In the genomic region with DNA sequence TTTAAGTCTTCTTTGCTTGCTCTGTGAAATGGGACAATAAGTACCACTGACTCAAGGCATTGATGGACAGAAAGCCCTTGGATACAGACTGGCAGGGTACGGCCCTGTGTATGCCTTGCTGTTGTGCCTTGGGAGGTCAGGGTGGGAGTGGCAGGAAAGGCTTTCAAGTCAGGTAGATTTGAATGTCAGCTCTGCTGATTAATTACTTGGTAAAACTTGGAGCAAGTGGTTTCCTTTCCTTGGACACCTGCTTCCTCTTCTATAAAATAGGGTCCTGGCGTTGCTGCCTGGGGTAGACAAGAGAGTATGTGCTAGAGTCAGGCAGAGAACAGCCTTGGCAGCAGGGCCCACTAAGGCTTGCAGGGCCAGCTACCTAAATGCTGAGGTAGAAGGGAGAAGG, we compare ENCODE assay signal across 19 mouse cellular contexts.
DNase-seq lines count a peak whose midpoint lies in the region; ATAC-seq and TF ChIP-seq lines count a peak whose summit lies in the region.
"Had no signal": no experiment of that assay in that cellular context is flagged by ENCODE, and none has a peak within 500 bp of the region (broad histone marks: within the 10 kb centered on the region; RNA-seq: fewer than 3 reads in every experiment).

No protein-coding gene starts in this region.

- intact Hi-C loops in gastrocnemius, adult 2 months (cut with DNase I) = no loop called here
- intact Hi-C loops in gastrocnemius, postnatal 14 days (cut with DNase I; ENCODE audit: low total_unique reads) = no loop called here

- 72% methylated on average over 2 of the region's 2 CpGs for WGBS in kidney, adult 2 months
- 71% methylated on average over 2 of the region's 2 CpGs for WGBS in kidney, embryonic 14.5 days

- no peaks in the 10 kb centered on the region for H3K36me3 ChIP-seq in kidney, adult 2 months (ENCODE audit: control insufficient read depth, insufficient read depth, low read length)
- no peaks in the 10 kb centered on the region for H3K36me3 ChIP-seq in kidney, embryonic 14.5 days (ENCODE audit: control insufficient read depth, insufficient read depth, low read length)
- H3K36me3 ChIP-seq: embryonic facial prominence, embryonic 12.5 days; hindbrain, embryonic 13.5 days; lung, embryonic 15.5 days had no signal

- no peaks in the 10 kb centered on the region for H3K9me3 ChIP-seq in kidney, embryonic 14.5 days (ENCODE audit: control insufficient read depth, low read length)
- H3K9me3 ChIP-seq: embryonic facial prominence, embryonic 12.5 days; hindbrain, embryonic 13.5 days; lung, embryonic 15.5 days had no signal

- TF ChIP-seq POLR2A in kidney, adult 2 months (IDR thresholded peaks at IDR 0.05; ENCODE audit: low read depth, low read length) = no peak

- no peak for ATAC-seq in kidney, embryonic 14.5 days (ENCODE audit: low FRiP score, low TSS enrichment)
- ATAC-seq: intestine, embryonic 16.5 days; Patski had no signal

- no peak for DNase-seq in gastrocnemius, adult 2 months
- no peak for DNase-seq in gastrocnemius, postnatal 14 days
- peak; percentile 70 for DNase-seq in kidney, adult 2 months
- peak; percentile 51 for DNase-seq in 416B (ENCODE audit: low read depth)
- DNase-seq in kidney, postnatal 36 days = peak; percentile 34 to 56
- no peak for DNase-seq in frontal cortex, postnatal 14 days (ENCODE audit: low spot score in 2 of 2)
- DNase-seq in ovary, postnatal 36 days (ENCODE audit: low spot score) = no peak
- DNase-seq: cerebellum, adult 11-12 months; cerebellum, postnatal 36 days; gastrocnemius, postnatal 25 days; right cerebral cortex, postnatal 4 days had no signal

- peaks cover 39% of the 10 kb centered on the region for H3K4me1 ChIP-seq in kidney, adult 2 months (ENCODE audit: control insufficient read depth, insufficient read depth, low read length)
- H3K4me1 ChIP-seq in kidney, embryonic 14.5 days (ENCODE audit: control insufficient read depth, insufficient read depth, low read length) = peaks cover 9% of the 10 kb centered on the region

- H3K4me2 ChIP-seq in kidney, embryonic 14.5 days (replicated peaks; ENCODE audit: low read depth, low read length) = no peak overlapping the region
- H3K4me2 ChIP-seq: embryonic facial prominence, embryonic 12.5 days; hindbrain, embryonic 13.5 days; liver, embryonic 11.5 days; lung, embryonic 15.5 days had no signal

- TF ChIP-seq CTCF in gastrocnemius, adult 2 months (IDR thresholded peaks at IDR 0.05) = no peak
- no peak for TF ChIP-seq CTCF in kidney, adult 2 months (conservative IDR thresholded peaks at IDR 0.05; ENCODE audit: insufficient read depth, insufficient read length, low read depth, low read length)

- peak overlapping the region; percentile 66 for H3K27ac ChIP-seq in gastrocnemius, adult 2 months
- H3K27ac ChIP-seq in kidney, adult 2 months (ENCODE audit: insufficient read depth, low read depth, low read length) = 0 out of 2 replicates have a peak overlapping the region, but pooled peaks have one; percentile 29
- H3K27ac ChIP-seq in kidney, embryonic 14.5 days (ENCODE audit: low read depth, low read length) = no peak overlapping the region
- H3K27ac ChIP-seq: embryonic facial prominence, embryonic 12.5 days; hindbrain, embryonic 13.5 days; lung, embryonic 15.5 days had no signal

- H3K9ac ChIP-seq in kidney, embryonic 14.5 days (ENCODE audit: low read depth, low read length) = no peak overlapping the region
- H3K9ac ChIP-seq: embryonic facial prominence, embryonic 12.5 days; hindbrain, embryonic 13.5 days; lung, embryonic 15.5 days had no signal

- no peak overlapping the region for H3K4me3 ChIP-seq in gastrocnemius, adult 2 months
- no peak overlapping the region for H3K4me3 ChIP-seq in kidney, adult 2 months (ENCODE audit: insufficient read depth, low read depth, low read length)
- no peak overlapping the region for H3K4me3 ChIP-seq in kidney, embryonic 14.5 days (ENCODE audit: low read length)
- H3K4me3 ChIP-seq: embryonic facial prominence, embryonic 12.5 days; hindbrain, embryonic 13.5 days; lung, embryonic 15.5 days had no signal

- H3K27me3 ChIP-seq in kidney, adult 2 months (replicated peaks; ENCODE audit: control insufficient read depth, insufficient read depth, low read length) = no peaks in the 10 kb centered on the region
- no peaks in the 10 kb centered on the region for H3K27me3 ChIP-seq in kidney, embryonic 14.5 days (ENCODE audit: control insufficient read depth, insufficient read depth, low read length)
- H3K27me3 ChIP-seq: CH12.LX; embryonic facial prominence, embryonic 12.5 days; hindbrain, embryonic 13.5 days; lung, embryonic 15.5 days; Patski had no signal

Comparison
In these comparisons a context has a peak if more than half of its experiments do, and no peak if none do; other contexts are left out.
1. DNase-seq: peak in kidney, adult 2 months (single experiment), 416B (single experiment) and kidney, postnatal 36 days (2 of 2); none in gastrocnemius, adult 2 months (single experiment), gastrocnemius, postnatal 14 days (single experiment), frontal cortex, postnatal 14 days (0 of 2) and ovary, postnatal 36 days (single experiment).